Mouse (Mus musculus): ENCODE results near the gene Wdr89. TPM values are rescaled to one million over a fixed set of nuclear protein-coding genes. Genes with fewer than 3 reads are reported as not detected.
A peak's percentile ranks its signal among the peaks of the same experiment; 100 is the strongest.

Gene Wdr89
- total RNA-seq, 1 experiment = 29.8 TPM

DNA sequence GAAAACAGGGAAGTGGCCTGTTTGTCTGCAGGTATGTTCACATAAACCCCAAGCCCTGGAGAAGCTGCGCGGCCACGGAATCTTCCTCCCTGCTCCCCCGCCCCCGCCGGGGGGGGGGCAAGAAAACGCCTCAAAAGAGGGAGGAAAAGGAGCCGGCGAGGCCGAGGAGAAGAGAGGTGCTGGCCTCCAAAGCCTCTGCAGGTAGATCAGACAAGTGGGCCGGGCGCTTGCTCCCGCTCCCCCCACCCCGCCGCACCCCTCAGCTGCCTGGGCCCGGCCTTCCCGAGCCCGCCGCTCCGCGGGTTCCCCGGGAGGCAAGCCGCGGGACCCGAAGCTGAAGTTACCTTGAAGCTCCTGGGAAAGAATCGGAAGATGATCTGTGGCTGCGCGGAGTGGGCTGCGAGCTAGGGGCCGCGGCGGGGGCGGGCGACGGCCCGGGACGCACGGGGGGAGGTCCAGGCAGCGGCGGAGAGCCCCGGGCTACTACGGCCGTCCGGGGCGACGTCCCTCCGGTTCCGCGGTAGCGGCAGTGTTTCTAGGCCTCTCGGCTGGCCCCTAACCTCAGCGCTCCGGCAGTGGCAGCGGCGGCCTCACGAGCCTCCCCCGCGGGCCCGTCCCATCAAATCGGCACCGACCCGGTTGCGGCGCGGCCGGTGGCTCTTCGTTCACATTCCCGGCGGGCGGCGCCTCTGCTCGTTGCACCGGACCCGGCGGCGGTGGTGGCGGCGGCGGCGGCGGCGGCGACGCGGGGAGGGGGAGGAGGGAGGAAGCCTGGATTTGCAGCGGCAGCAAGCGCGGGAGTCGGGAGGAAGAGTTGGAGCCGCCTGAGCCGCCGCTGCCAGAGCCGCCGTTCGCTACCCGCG, 73.8 kb downstream of the Wdr89 start:
- in situ Hi-C loops (cut with MboI; ENCODE audit: low sequenced_read_pairs in 2 of 2, unreplicated experiment in 2 of 2) = no loop called here
- peaks cover 2 to 14% of the 10 kb centered on the region in 2 experiments; a peak in 2 of 4 replicates for H3K4me1 ChIP-seq (ENCODE audit: control insufficient read depth in 2 of 2, insufficient read depth in 2 of 2, low read length in 2 of 2, poor library complexity in 1 of 2)

GRCm38 (mm10) chr12:75594404-75594803, 74.9 kb downstream of the Wdr89 start:
- peaks cover 3% of the 10 kb centered on the region for H3K36me3 ChIP-seq (ENCODE audit: control insufficient read depth, insufficient read depth, low read length, poor library complexity, severe bottlenecking)
- H3K9ac ChIP-seq (ENCODE audit: insufficient read depth, low read depth, low read length, poor library complexity, severe bottlenecking) = no peak overlapping the region
- no peaks in the 10 kb centered on the region for H3K9me3 ChIP-seq (ENCODE audit: control insufficient read depth, insufficient read depth, low read depth, low read length)
- peak overlapping the region in 1 of 2 experiments; percentile 92; a peak in 2 of 4 replicates for H3K4me3 ChIP-seq (ENCODE audit: insufficient read depth in 1 of 2, low read depth in 1 of 2, low read length in 2 of 2, poor library complexity in 1 of 2, severe bottlenecking in 1 of 2)
- H3K4me1 ChIP-seq (ENCODE audit: control insufficient read depth in 2 of 2, insufficient read depth in 2 of 2, low read length in 2 of 2, poor library complexity in 1 of 2) = peaks cover 2 to 9% of the 10 kb centered on the region in 2 experiments; a peak in 2 of 4 replicates
- no peak overlapping the region for H3K27ac ChIP-seq (ENCODE audit: insufficient read depth, low read depth, low read length, poor library complexity, severe bottlenecking)
- no peak for DNase-seq (ENCODE audit: low read depth, low spot score)
- TF ChIP-seq HCFC1 (IDR thresholded peaks at IDR 0.05; ENCODE audit: borderline replicate concordance, insufficient read depth, low read length) (no peak), MAFK (IDR thresholded peaks at IDR 0.05; ENCODE audit: insufficient read depth, low read depth, low read length) (no peak), ZC3H11A (IDR thresholded peaks at IDR 0.05; ENCODE audit: borderline replicate concordance, low read depth, low read length) (no peak), CHD2 (IDR thresholded peaks at IDR 0.05; ENCODE audit: low read depth, low read length) (no peak), ZNF384 (IDR thresholded peaks at IDR 0.05; ENCODE audit: low read depth, low read length) (no peak)
- in situ Hi-C loops (cut with MboI; ENCODE audit: low sequenced_read_pairs in 2 of 2, unreplicated experiment in 2 of 2) = no loop called here

More for the DNA sequence above, 73.8 kb downstream of the Wdr89 start:
- TF ChIP-seq HCFC1 (IDR thresholded peaks at IDR 0.05; ENCODE audit: borderline replicate concordance, insufficient read depth, low read length) (no peak), ZC3H11A (IDR thresholded peaks at IDR 0.05; ENCODE audit: borderline replicate concordance, low read depth, low read length) (no peak), ZNF384 (IDR thresholded peaks at IDR 0.05; ENCODE audit: low read depth, low read length) (no peak), MAFK (IDR thresholded peaks at IDR 0.05; ENCODE audit: insufficient read depth, low read depth, low read length) (no peak), CHD2 (IDR thresholded peaks at IDR 0.05; ENCODE audit: low read depth, low read length) (no peak)
- H3K4me3 ChIP-seq (ENCODE audit: insufficient read depth in 1 of 2, low read depth in 1 of 2, low read length in 2 of 2, poor library complexity in 1 of 2, severe bottlenecking in 1 of 2) = peak overlapping the region; percentile 92 to 99
- DNase-seq (ENCODE audit: low read depth, low spot score) = no peak
- H3K27ac ChIP-seq (ENCODE audit: insufficient read depth, low read depth, low read length, poor library complexity, severe bottlenecking) = peak overlapping the region; percentile 71
- H3K9me3 ChIP-seq (ENCODE audit: control insufficient read depth, insufficient read depth, low read depth, low read length) = no peaks in the 10 kb centered on the region
- H3K36me3 ChIP-seq (ENCODE audit: control insufficient read depth, insufficient read depth, low read length, poor library complexity, severe bottlenecking) = peaks cover 3% of the 10 kb centered on the region
- H3K9ac ChIP-seq (ENCODE audit: insufficient read depth, low read depth, low read length, poor library complexity, severe bottlenecking) = peak overlapping the region; percentile 90

DNA sequence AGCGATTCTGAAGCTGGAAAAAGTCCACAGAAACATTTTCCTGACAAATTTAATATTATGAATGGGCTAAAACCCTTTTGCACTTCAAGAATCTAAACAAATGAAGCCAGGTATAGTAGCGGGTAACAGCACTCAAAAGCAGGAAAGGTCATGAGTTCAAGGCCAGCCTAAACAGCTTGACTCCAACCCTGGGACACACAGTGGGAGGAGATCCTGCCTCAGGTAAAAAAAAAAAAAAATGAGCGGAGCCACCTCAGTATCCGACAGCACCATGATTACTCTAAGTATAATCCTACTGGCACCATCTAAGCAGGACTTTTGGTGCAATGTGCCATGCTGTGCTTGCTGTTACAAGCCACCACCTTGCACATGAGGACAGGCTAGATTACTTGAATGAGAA, 75.5 kb downstream of the Wdr89 start:
- peaks cover 3% of the 10 kb centered on the region for H3K36me3 ChIP-seq (ENCODE audit: control insufficient read depth, insufficient read depth, low read length, poor library complexity, severe bottlenecking)
- no peaks in the 10 kb centered on the region for H3K9me3 ChIP-seq (ENCODE audit: control insufficient read depth, insufficient read depth, low read depth, low read length)
- no peak overlapping the region for H3K27ac ChIP-seq (ENCODE audit: insufficient read depth, low read depth, low read length, poor library complexity, severe bottlenecking)
- no peak overlapping the region for H3K4me3 ChIP-seq (ENCODE audit: insufficient read depth in 1 of 2, low read depth in 1 of 2, low read length in 2 of 2, poor library complexity in 1 of 2, severe bottlenecking in 1 of 2)
- no peak overlapping the region for H3K9ac ChIP-seq (ENCODE audit: insufficient read depth, low read depth, low read length, poor library complexity, severe bottlenecking)
- no peak for DNase-seq (ENCODE audit: low read depth, low spot score)
- in situ Hi-C loops (cut with MboI; ENCODE audit: low sequenced_read_pairs in 2 of 2, unreplicated experiment in 2 of 2) = no loop called here
- TF ChIP-seq ZC3H11A (IDR thresholded peaks at IDR 0.05; ENCODE audit: borderline replicate concordance, low read depth, low read length) (no peak), ZNF384 (IDR thresholded peaks at IDR 0.05; ENCODE audit: low read depth, low read length) (peak; percentile 86), HCFC1 (IDR thresholded peaks at IDR 0.05; ENCODE audit: borderline replicate concordance, insufficient read depth, low read length) (no peak), CHD2 (IDR thresholded peaks at IDR 0.05; ENCODE audit: low read depth, low read length) (no peak), MAFK (IDR thresholded peaks at IDR 0.05; ENCODE audit: insufficient read depth, low read depth, low read length) (no peak)
- peaks cover 2 to 9% of the 10 kb centered on the region in 2 experiments; a peak in 2 of 4 replicates for H3K4me1 ChIP-seq (ENCODE audit: control insufficient read depth in 2 of 2, insufficient read depth in 2 of 2, low read length in 2 of 2, poor library complexity in 1 of 2)

- peaks cover 5% of the 10 kb centered on the region; the same call in 1 of the 2 replicates for H3K36me3 ChIP-seq (ENCODE audit: control insufficient read depth, insufficient read depth, low read length, poor library complexity, severe bottlenecking)
- H3K27ac ChIP-seq (ENCODE audit: insufficient read depth, low read depth, low read length, poor library complexity, severe bottlenecking) = no peak overlapping the region
- in situ Hi-C loops (cut with MboI; ENCODE audit: low sequenced_read_pairs in 2 of 2, unreplicated experiment in 2 of 2) = no loop called here
- H3K4me3 ChIP-seq (ENCODE audit: insufficient read depth in 1 of 2, low read depth in 1 of 2, low read length in 2 of 2, poor library complexity in 1 of 2, severe bottlenecking in 1 of 2) = no peak overlapping the region
- peak; percentile 30 for DNase-seq (ENCODE audit: low read depth, low spot score)
- H3K9ac ChIP-seq (ENCODE audit: insufficient read depth, low read depth, low read length, poor library complexity, severe bottlenecking) = no peak overlapping the region
- H3K9me3 ChIP-seq (ENCODE audit: control insufficient read depth, insufficient read depth, low read depth, low read length) = no peaks in the 10 kb centered on the region
- no peak for TF ChIP-seq ZNF384 (IDR thresholded peaks at IDR 0.05; ENCODE audit: low read depth, low read length)
- TF ChIP-seq ZC3H11A (IDR thresholded peaks at IDR 0.05; ENCODE audit: borderline replicate concordance, low read depth, low read length) = no peak
- TF ChIP-seq MAFK (IDR thresholded peaks at IDR 0.05; ENCODE audit: insufficient read depth, low read depth, low read length) = no peak
- TF ChIP-seq HCFC1 (IDR thresholded peaks at IDR 0.05; ENCODE audit: borderline replicate concordance, insufficient read depth, low read length) = no peak
- no peak for TF ChIP-seq CHD2 (IDR thresholded peaks at IDR 0.05; ENCODE audit: low read depth, low read length)
- no peaks in the 10 kb centered on the region for H3K4me1 ChIP-seq (ENCODE audit: control insufficient read depth in 2 of 2, insufficient read depth in 2 of 2, low read length in 2 of 2, poor library complexity in 1 of 2)
Measured at GRCm38 (mm10) chr12:75587501-75587900, 81.8 kb downstream of the Wdr89 start.

Data from ES-E14 (cell line).